6 mouse cellular contexts compared by ENCODE assay signal in genomic region chr14:72877132-72877531, GRCm38 (mm10).
"Had no signal": no experiment of that assay in that cellular context is flagged by ENCODE, and none has a peak within 500 bp of the region (broad histone marks: within the 10 kb centered on the region; RNA-seq: fewer than 3 reads in every experiment).

No protein-coding gene starts in this region.

- DNase-seq: kidney, postnatal 25 days; lung, embryonic 14.5 days; lung, postnatal 10 days; lung, postnatal 4 days; spleen, adult 18-20 months; thymus, postnatal 36 days had no signal
